Mouse (Mus musculus) MEL (cell line): Measurements from ENCODE around the gene Phtf2. TPM values are rescaled to one million over a fixed set of nuclear protein-coding genes. Genes with fewer than 3 reads are reported as not detected.
A peak's percentile ranks its signal among the peaks of the same experiment; 100 is the strongest.

Source experiments
- DNase-seq: peaks from one replicate; pipeline ENCODE4 v3.0.0; 2011; ENCODE audit warnings: low read depth, low spot score
- H3K27ac ChIP-seq: 2 replicates; pipeline ENCODE4 v1.5.1; 2012; ENCODE audit warnings: low read depth, mild to moderate bottlenecking, control low read depth, low read length, moderate library complexity; ENCODE audit not compliant: control insufficient read depth
- H3K27me3 ChIP-seq, 2 experiments: fragments of 150-350 bp in 1 of 2; sonication (generic) in 1 of 2; 2 replicates each; pipeline ENCODE4 v1.6.1; 2012; ENCODE audit warnings: low read length in 2 of 2, mild to moderate bottlenecking in 2 of 2, improper control_type of control experiment in 1 of 2, moderate library complexity in 1 of 2; ENCODE audit not compliant: insufficient read depth in 2 of 2, control insufficient read depth in 1 of 2
- H3K36me3 ChIP-seq, 2 experiments: 2 replicates each; pipeline ENCODE4 v1.6.1; 2012 to 2014; ENCODE audit warnings: low read length in 2 of 2, improper control_type of control experiment in 1 of 2, inconsistent platforms in 1 of 2, mild to moderate bottlenecking in 1 of 2; ENCODE audit not compliant: insufficient read depth in 2 of 2, control insufficient read depth in 1 of 2
- H3K4me1 ChIP-seq, 2 experiments: fragments of 150-350 bp in 1 of 2; sonication (generic) in 1 of 2; 2 replicates each; pipeline ENCODE4 v1.6.1; 2012; ENCODE audit warnings: low read length in 2 of 2, improper control_type of control experiment in 1 of 2, mild to moderate bottlenecking in 1 of 2; ENCODE audit not compliant: insufficient read depth in 2 of 2, control insufficient read depth in 1 of 2
- H3K4me3 ChIP-seq, 2 experiments: fragments of 150-350 bp in 1 of 2; sonication (generic) in 1 of 2; 2 replicates each; pipeline ENCODE4 v1.5.1; 2012; ENCODE audit warnings: low read depth in 2 of 2, low read length in 2 of 2, mild to moderate bottlenecking in 2 of 2, moderate library complexity in 2 of 2, control low read depth in 1 of 2, improper control_type of control experiment in 1 of 2; ENCODE audit not compliant: control insufficient read depth in 1 of 2, insufficient read depth in 1 of 2
- H3K79me2 ChIP-seq: 2 replicates; pipeline ENCODE4 v1.6.1; 2012; ENCODE audit warnings: mild to moderate bottlenecking, low read length, moderate library complexity; ENCODE audit not compliant: control insufficient read depth, poor library complexity, insufficient read depth
- H3K9ac ChIP-seq: 2 replicates; pipeline ENCODE4 v1.6.1; 2012; ENCODE audit warnings: low read depth, mild to moderate bottlenecking, control low read depth, low read length, moderate library complexity; ENCODE audit not compliant: control insufficient read depth, poor library complexity, severe bottlenecking
- H3K9me3 ChIP-seq: fragments of 150-350 bp; sonication (generic); replicated peaks from 2 replicates; pipeline ENCODE4 v1.6.1; 2012; ENCODE audit warnings: mild to moderate bottlenecking, low read length, improper control_type of control experiment, moderate library complexity; ENCODE audit not compliant: insufficient read depth
- CHD2 ChIP-seq: IDR thresholded peaks from 2 replicates; pipeline ENCODE4 v1.6.1; 2011; ENCODE audit warnings: low read length, improper control_type of control experiment
- CTCF ChIP-seq, 3 experiments: IDR thresholded peaks in 2 of 3; conservative IDR thresholded peaks in 1 of 3; 2 replicates each; pipeline ENCODE4 v1.5.1; 2011 to 2012; ENCODE audit warnings: low read length in 3 of 3, low read depth in 2 of 3, mild to moderate bottlenecking in 2 of 3, improper control_type of control experiment in 1 of 3, inconsistent platforms in 1 of 3, mixed read lengths in 1 of 3, moderate library complexity in 1 of 3; ENCODE audit not compliant: control insufficient read depth in 1 of 3, insufficient read depth in 1 of 3, poor library complexity in 1 of 3, severe bottlenecking in 1 of 3
- E2F4 ChIP-seq: IDR thresholded peaks from 2 replicates; pipeline ENCODE4 v1.6.1; 2011; ENCODE audit warnings: low read depth, low read length, improper control_type of control experiment, borderline replicate concordance
- ETS1 ChIP-seq: IDR thresholded peaks from 2 replicates; pipeline ENCODE4 v1.6.1; 2012; ENCODE audit warnings: low read depth, mild to moderate bottlenecking, inconsistent platforms, low read length, improper control_type of control experiment, moderate library complexity
- GATA1 ChIP-seq: IDR thresholded peaks from 2 replicates; pipeline ENCODE4 v1.6.1; 2011; ENCODE audit warnings: low read depth, low read length, improper control_type of control experiment
- HCFC1 ChIP-seq: IDR thresholded peaks from 2 replicates; pipeline ENCODE4 v1.6.1; 2012; ENCODE audit warnings: low read depth, mild to moderate bottlenecking, inconsistent platforms, low read length, improper control_type of control experiment, moderate library complexity
- JUND ChIP-seq: IDR thresholded peaks from 2 replicates; pipeline ENCODE4 v1.6.1; 2011; ENCODE audit warnings: low read depth, mild to moderate bottlenecking, improper control_type of control experiment, low read length
- MAFK ChIP-seq: IDR thresholded peaks from 2 replicates; pipeline ENCODE4 v1.6.1; 2011; ENCODE audit warnings: low read depth, mild to moderate bottlenecking, low read length, improper control_type of control experiment, borderline replicate concordance
- MXI1 ChIP-seq: IDR thresholded peaks from 2 replicates; pipeline ENCODE4 v1.6.1; 2011; ENCODE audit warnings: mild to moderate bottlenecking, low read depth, low read length, improper control_type of control experiment
- NELFE ChIP-seq: IDR thresholded peaks from 2 replicates; pipeline ENCODE4 v1.6.1; 2011; ENCODE audit warnings: low read depth, low read length, improper control_type of control experiment
- RAD21 ChIP-seq: IDR thresholded peaks from 2 replicates; pipeline ENCODE4 v1.6.1; 2011; ENCODE audit warnings: mild to moderate bottlenecking, low read depth, low read length, improper control_type of control experiment
- RCOR1 ChIP-seq: IDR thresholded peaks from 2 replicates; pipeline ENCODE4 v1.6.1; 2012; ENCODE audit warnings: low read depth, mild to moderate bottlenecking, inconsistent platforms, low read length, improper control_type of control experiment
- SMC3 ChIP-seq: IDR thresholded peaks from 2 replicates; pipeline ENCODE4 v1.6.1; 2011; ENCODE audit warnings: low read depth, low read length, improper control_type of control experiment
- TBP ChIP-seq: IDR thresholded peaks from 2 replicates; pipeline ENCODE4 v1.8.0; 2011; ENCODE audit warnings: low read depth, low read length, improper control_type of control experiment
- TCF12 ChIP-seq: IDR thresholded peaks from 2 replicates; pipeline ENCODE4 v1.6.1; 2014; ENCODE audit warnings: low read depth, mild to moderate bottlenecking, inconsistent platforms, low read length, improper control_type of control experiment, moderate library complexity
- USF1 ChIP-seq: IDR thresholded peaks from 2 replicates; pipeline ENCODE4 v1.6.1; 2014; ENCODE audit warnings: low read depth, mild to moderate bottlenecking, inconsistent platforms, low read length, improper control_type of control experiment, moderate library complexity
- USF2 ChIP-seq, 2 experiments: IDR thresholded peaks; 2 replicates each; pipeline ENCODE4 v1.6.1; 2011 to 2012; ENCODE audit warnings: improper control_type of control experiment in 2 of 2, low read length in 2 of 2, borderline replicate concordance in 1 of 2, inconsistent platforms in 1 of 2, low read depth in 1 of 2, mild to moderate bottlenecking in 1 of 2; ENCODE audit not compliant: insufficient read depth in 1 of 2
- ZC3H11A ChIP-seq: IDR thresholded peaks from 2 replicates; pipeline ENCODE4 v1.6.1; 2012; ENCODE audit warnings: low read depth, mild to moderate bottlenecking, inconsistent platforms, low read length, improper control_type of control experiment
- ZMIZ1 ChIP-seq: IDR thresholded peaks from 2 replicates; pipeline ENCODE4 v1.6.1; 2012; ENCODE audit warnings: low read depth, mild to moderate bottlenecking, inconsistent platforms, low read length, improper control_type of control experiment, moderate library complexity
- polyA plus RNA-seq, 2 experiments: library from polyadenylated mRNA; stranded (reverse) in 1 of 2; unstranded in 1 of 2; fragments of >175 nt in 1 of 2; fragments of >200 nt in 1 of 2; gene quantifications; 2 replicates each; pipeline versions ENCODE4 v1.2.1 to v1.2.4; 2012; ENCODE audit warnings: low replicate concordance in 2 of 2, low read depth in 1 of 2; ENCODE audit not compliant: insufficient read length in 2 of 2, insufficient read depth in 1 of 2, missing spikeins in 1 of 2
- total RNA-seq: library from RNA; depleted of rRNA; stranded (reverse); fragments of 300-350 nt; gene quantifications from 2 replicates; pipeline ENCODE4 v1.2.3, GENCODE M21; 2012

Gene Phtf2
- total and polyA plus RNA-seq, 3 experiments, result 20.0 TPM; not detected in 1

GRCm38 (mm10) chr5:20855066-20855465 is 26.9 kb downstream of the Phtf2 start:
- H3K9ac ChIP-seq, result no peak overlapping the region
- H3K9me3 ChIP-seq, result no peaks in the 10 kb centered on the region
- H3K27me3 ChIP-seq, result no peaks in the 10 kb centered on the region
- peaks cover 4% of the 10 kb centered on the region; the same call in 1 of the 2 replicates for H3K79me2 ChIP-seq
- peaks cover 7 to 8% of the 10 kb centered on the region in 2 experiments; a peak in 3 of 4 replicates for H3K36me3 ChIP-seq
- no peaks in the 10 kb centered on the region for H3K4me1 ChIP-seq
- no peak overlapping the region for H3K4me3 ChIP-seq
- H3K27ac ChIP-seq, result no peak overlapping the region
- TF ChIP-seq USF1, result no peak
- no peak for TF ChIP-seq ETS1
- no peak for TF ChIP-seq TCF12
- no peak for DNase-seq

GRCm38 (mm10) chr5:20847010-20847409 is 34.9 kb downstream of the Phtf2 start:
- Histone ChIP-seq H3K9ac (no peak overlapping the region), H3K27ac (no peak overlapping the region), H3K4me3 (no peak overlapping the region), H3K4me1 (peaks cover 0 to 5% of the 10 kb centered on the region in 2 experiments; a peak in 2 of 4 replicates), H3K79me2 (peaks cover 3% of the 10 kb centered on the region; the same call in 1 of the 2 replicates), H3K27me3 (no peaks in the 10 kb centered on the region), H3K36me3 (peaks cover 0 to 7% of the 10 kb centered on the region in 2 experiments), H3K9me3 (no peaks in the 10 kb centered on the region)
- TF ChIP-seq HCFC1, result no peak
- no peak for TF ChIP-seq JUND
- no peak for TF ChIP-seq USF2 (IDR thresholded peaks at IDR 0.05; ENCODE audit: borderline replicate concordance in 1 of 2, insufficient read depth in 1 of 2, low read depth in 1 of 2, low read length in 2 of 2)
- TF ChIP-seq ZMIZ1, result no peak
- no peak for TF ChIP-seq SMC3
- no peak for TF ChIP-seq RAD21
- no peak for TF ChIP-seq TBP
- TF ChIP-seq USF1, result no peak
- no peak for TF ChIP-seq MAFK
- no peak for TF ChIP-seq CHD2
- no peak for TF ChIP-seq ZC3H11A
- TF ChIP-seq E2F4, result no peak
- no peak for TF ChIP-seq CTCF (IDR thresholded peaks at IDR 0.05 in 2 of 3, conservative IDR thresholded peaks at IDR 0.05 in 1 of 3; ENCODE audit: control insufficient read depth in 1 of 3, insufficient read depth in 1 of 3, low read depth in 2 of 3, low read length in 3 of 3, poor library complexity in 1 of 3, severe bottlenecking in 1 of 3)
- no peak for TF ChIP-seq NELFE
- no peak for TF ChIP-seq MXI1
- no peak for TF ChIP-seq GATA1
- no peak for TF ChIP-seq RCOR1
- DNase-seq, result peak; percentile 32
